10 mouse cellular contexts compared by ENCODE assay signal in genomic region chr2:164909100-164909499, GRCm38 (mm10). TPM values are rescaled to one million over a fixed set of nuclear protein-coding genes. Genes with fewer than 3 reads are reported as not detected.
DNase-seq lines count a peak whose midpoint lies in the region; ATAC-seq lines count a peak whose summit lies in the region.
"Had no signal": no experiment of that assay in that cellular context is flagged by ENCODE, and none has a peak within 500 bp of the region (broad histone marks: within the 10 kb centered on the region; RNA-seq: fewer than 3 reads in every experiment).

No protein-coding gene starts in this region.

- H3K27ac ChIP-seq in hindbrain, embryonic 12.5 days: no peak overlapping the region
- no peak overlapping the region for H3K27ac ChIP-seq in hindbrain, embryonic 11.5 days (ENCODE audit: low read depth, low read length)
- H3K27ac ChIP-seq in embryonic facial prominence, embryonic 10.5 days (replicated peaks): 0 out of 2 replicates have a peak overlapping the region, but pooled peaks have one; percentile 44
- peak overlapping the region; percentile 93; the same call in 1 of the 2 replicates for H3K27ac ChIP-seq in liver, embryonic 13.5 days
- H3K27ac ChIP-seq: macrophage had no signal

- peaks cover 52% of the 10 kb centered on the region for H3K4me1 ChIP-seq in erythroblast, embryonic 14.5 days (ENCODE audit: control insufficient read depth)
- H3K4me1 ChIP-seq in hindbrain, embryonic 12.5 days: peaks cover 24% of the 10 kb centered on the region
- H3K4me1 ChIP-seq in hindbrain, embryonic 11.5 days (replicated peaks; ENCODE audit: control insufficient read depth, insufficient read depth, low read length): peaks cover 6% of the 10 kb centered on the region
- peaks cover 34% of the 10 kb centered on the region for H3K4me1 ChIP-seq in embryonic facial prominence, embryonic 10.5 days
- peaks cover 45% of the 10 kb centered on the region for H3K4me1 ChIP-seq in liver, embryonic 13.5 days (replicated peaks)

- H3K27me3 ChIP-seq in erythroblast, embryonic 14.5 days (ENCODE audit: control insufficient read depth): no peaks in the 10 kb centered on the region; the same call in 1 of the 2 replicates
- no peaks in the 10 kb centered on the region for H3K27me3 ChIP-seq in hindbrain, embryonic 12.5 days
- H3K27me3 ChIP-seq in hindbrain, embryonic 11.5 days (ENCODE audit: control insufficient read depth, insufficient read depth, low read length): no peaks in the 10 kb centered on the region
- no peaks in the 10 kb centered on the region for H3K27me3 ChIP-seq in embryonic facial prominence, embryonic 10.5 days (replicated peaks; ENCODE audit: low read depth, poor library complexity, severe bottlenecking)
- no peaks in the 10 kb centered on the region for H3K27me3 ChIP-seq in liver, embryonic 13.5 days

- H3K4me3 ChIP-seq in erythroblast, embryonic 14.5 days (replicated peaks): peak overlapping the region; percentile 94
- H3K4me3 ChIP-seq in hindbrain, embryonic 12.5 days: no peak overlapping the region
- H3K4me3 ChIP-seq in hindbrain, embryonic 11.5 days (ENCODE audit: low read depth, low read length): no peak overlapping the region
- H3K4me3 ChIP-seq in embryonic facial prominence, embryonic 10.5 days: peak overlapping the region; percentile 76
- H3K4me3 ChIP-seq in liver, embryonic 13.5 days (replicated peaks): peak overlapping the region; percentile 91

- H3K4me2 ChIP-seq in hindbrain, embryonic 12.5 days (replicated peaks): no peak overlapping the region; the same call in 1 of the 2 replicates
- no peak overlapping the region for H3K4me2 ChIP-seq in hindbrain, embryonic 11.5 days (replicated peaks; ENCODE audit: low read depth, low read length)
- H3K4me2 ChIP-seq in liver, embryonic 13.5 days: peak overlapping the region; percentile 82

- no peak for DNase-seq in hindbrain, embryonic 11.5 days (ENCODE audit: low spot score)
- DNase-seq in embryonic facial prominence, embryonic 10.5 days (ENCODE audit: low spot score): no peak
- no peak for DNase-seq in liver, embryonic 13.5 days
- DNase-seq in urinary bladder, postnatal 25 days (ENCODE audit: low spot score): no peak

- peaks cover 69% of the 10 kb centered on the region for H3K36me3 ChIP-seq in erythroblast, embryonic 14.5 days (ENCODE audit: control insufficient read depth)
- peaks cover 51% of the 10 kb centered on the region for H3K36me3 ChIP-seq in hindbrain, embryonic 12.5 days
- peaks cover 27% of the 10 kb centered on the region for H3K36me3 ChIP-seq in hindbrain, embryonic 11.5 days (ENCODE audit: control insufficient read depth, insufficient read depth, low read length)
- peaks cover 66% of the 10 kb centered on the region for H3K36me3 ChIP-seq in embryonic facial prominence, embryonic 10.5 days (replicated peaks)
- H3K36me3 ChIP-seq in liver, embryonic 13.5 days: peaks cover 53% of the 10 kb centered on the region

- ATAC-seq in erythroblast, adult 5-6 weeks (replicated peaks; ENCODE audit: low FRiP score, poor library complexity, severe bottlenecking): no peak
- no peak for ATAC-seq in hindbrain, embryonic 12.5 days (ENCODE audit: low FRiP score)
- no peak for ATAC-seq in hindbrain, embryonic 11.5 days (ENCODE audit: low FRiP score)
- ATAC-seq in liver, embryonic 13.5 days (ENCODE audit: low read depth): no peak
- no peak for ATAC-seq in erythroid progenitor cell, adult 5-6 weeks (replicated peaks; ENCODE audit: low FRiP score, poor library complexity, severe bottlenecking)
- ATAC-seq: inflammation-experienced regulatory T-cells, adult 6 months had no signal

- H3K9ac ChIP-seq in hindbrain, embryonic 12.5 days: 0 out of 2 replicates have a peak overlapping the region, but pooled peaks have one; percentile 9
- H3K9ac ChIP-seq in hindbrain, embryonic 11.5 days (ENCODE audit: low read depth, low read length): no peak overlapping the region
- peak overlapping the region; percentile 95; the same call in 1 of the 2 replicates for H3K9ac ChIP-seq in liver, embryonic 13.5 days

- WGBS in hindbrain, embryonic 12.5 days: 94% methylated on average over 3 of the region's 3 CpGs
- WGBS in hindbrain, embryonic 11.5 days: 95% methylated on average over 3 of the region's 3 CpGs
- 92% methylated on average over 3 of the region's 3 CpGs for WGBS in embryonic facial prominence, embryonic 10.5 days
- WGBS in liver, embryonic 13.5 days (ENCODE audit: insufficient replicate concordance): 77% methylated on average over 3 of the region's 3 CpGs

- H3K9me3 ChIP-seq in erythroblast, embryonic 14.5 days (ENCODE audit: control insufficient read depth, low read length): peaks cover 21% of the 10 kb centered on the region
- peaks cover 7% of the 10 kb centered on the region for H3K9me3 ChIP-seq in hindbrain, embryonic 12.5 days (replicated peaks)
- 0 out of 2 replicates have a peak, but pooled peaks cover 4% of the 10 kb centered on the region for H3K9me3 ChIP-seq in hindbrain, embryonic 11.5 days (ENCODE audit: control insufficient read depth, low read length)
- peaks cover 9% of the 10 kb centered on the region; the same call in 1 of the 2 replicates for H3K9me3 ChIP-seq in embryonic facial prominence, embryonic 10.5 days
- peaks cover 13% of the 10 kb centered on the region for H3K9me3 ChIP-seq in liver, embryonic 13.5 days (replicated peaks)

RNA-seq across cellular contexts. Expression of gene Zfp335, which starts 2.5 kb away (rescaled TPM):
- polyA plus RNA-seq in erythroblast, embryonic 14.5 days (2012): 5.2 and 5.8 TPM in 2 replicates
- total RNA-seq in erythroblast, adult 5-6 weeks (2015; ENCODE audit: low replicate concordance): 13.4 and 17.9 TPM in 2 replicates
- 9.9 and 10.3 TPM in 2 replicates for total RNA-seq in erythroblast, adult 5-6 weeks (2017; ENCODE audit: low replicate concordance)
- polyA plus RNA-seq in hindbrain, embryonic 12.5 days (2016; fragmentation: Nextera tagmentation; extraction: Ambion mirVana): 17.3 and 18.2 TPM in 2 replicates
- polyA plus RNA-seq in hindbrain, embryonic 11.5 days (2014; fragmentation: Nextera tagmentation; extraction: Ambion mirVana): 8.6 and 8.8 TPM in 2 replicates
- polyA plus RNA-seq in embryonic facial prominence, embryonic 10.5 days (2016; fragmentation: Nextera tagmentation; extraction: Ambion mirVana): 17.4 and 18.2 TPM in 2 replicates
- 5.4 and 6.1 TPM in 2 replicates for polyA plus RNA-seq in liver, embryonic 13.5 days (2015; fragmentation: Nextera tagmentation; extraction: Ambion mirVana)
- total RNA-seq in erythroid progenitor cell, adult 5-6 weeks (2015; ENCODE audit: low replicate concordance): 25.2 and 25.6 TPM in 2 replicates
- total RNA-seq in erythroid progenitor cell, adult 5-6 weeks (2017; ENCODE audit: low replicate concordance): 14.9 and 16.3 TPM in 2 replicates

RNA-seq across cellular contexts. Expression of gene Pcif1, which starts 30.0 kb away (rescaled TPM):
- 24.3 and 28.7 TPM in 2 replicates for polyA plus RNA-seq in erythroblast, embryonic 14.5 days (2012)
- total RNA-seq in erythroblast, adult 5-6 weeks (2015; ENCODE audit: low replicate concordance): 5.6 and 22.6 TPM in 2 replicates
- 19.0 and 30.5 TPM in 2 replicates for total RNA-seq in erythroblast, adult 5-6 weeks (2017; ENCODE audit: low replicate concordance)
- polyA plus RNA-seq in hindbrain, embryonic 12.5 days (2016; fragmentation: Nextera tagmentation; extraction: Ambion mirVana): 85.2 and 87.6 TPM in 2 replicates
- 58.1 and 60.0 TPM in 2 replicates for polyA plus RNA-seq in hindbrain, embryonic 11.5 days (2014; fragmentation: Nextera tagmentation; extraction: Ambion mirVana)
- 77.2 and 81.2 TPM in 2 replicates for polyA plus RNA-seq in embryonic facial prominence, embryonic 10.5 days (2016; fragmentation: Nextera tagmentation; extraction: Ambion mirVana)
- polyA plus RNA-seq in liver, embryonic 13.5 days (2015; fragmentation: Nextera tagmentation; extraction: Ambion mirVana): 45.5 and 48.3 TPM in 2 replicates
- total RNA-seq in erythroid progenitor cell, adult 5-6 weeks (2015; ENCODE audit: low replicate concordance): 57.7 and 71.3 TPM in 2 replicates
- 36.3 and 42.7 TPM in 2 replicates for total RNA-seq in erythroid progenitor cell, adult 5-6 weeks (2017; ENCODE audit: low replicate concordance)

RNA-seq across cellular contexts. Expression of gene Mmp9, which starts 31.5 kb away (rescaled TPM):
- 0.04 TPM in 1 of 2 replicates, not detected in the other for polyA plus RNA-seq in erythroblast, embryonic 14.5 days (2012)
- 73.6 and 120 TPM in 2 replicates for total RNA-seq in erythroblast, adult 5-6 weeks (2015; ENCODE audit: low replicate concordance)
- 31.4 and 35.7 TPM in 2 replicates for total RNA-seq in erythroblast, adult 5-6 weeks (2017; ENCODE audit: low replicate concordance)
- polyA plus RNA-seq in hindbrain, embryonic 12.5 days (2016; fragmentation: Nextera tagmentation; extraction: Ambion mirVana): 5.7 and 7.2 TPM in 2 replicates
- polyA plus RNA-seq in hindbrain, embryonic 11.5 days (2014; fragmentation: Nextera tagmentation; extraction: Ambion mirVana): 1.3 TPM in 2 replicates
- 0.28 and 0.77 TPM in 2 replicates for polyA plus RNA-seq in embryonic facial prominence, embryonic 10.5 days (2016; fragmentation: Nextera tagmentation; extraction: Ambion mirVana)
- 1.1 and 1.2 TPM in 2 replicates for polyA plus RNA-seq in liver, embryonic 13.5 days (2015; fragmentation: Nextera tagmentation; extraction: Ambion mirVana)
- total RNA-seq in erythroid progenitor cell, adult 5-6 weeks (2015; ENCODE audit: low replicate concordance): 41.1 and 44.7 TPM in 2 replicates
- total RNA-seq in erythroid progenitor cell, adult 5-6 weeks (2017; ENCODE audit: low replicate concordance): 21.5 and 25.3 TPM in 2 replicates

RNA-seq across cellular contexts. Expression of gene Slc12a5, which starts 51.5 kb away (rescaled TPM):
- not detected in 2 replicates for polyA plus RNA-seq in erythroblast, embryonic 14.5 days (2012)
- not detected in 2 replicates for total RNA-seq in erythroblast, adult 5-6 weeks (2015; ENCODE audit: low replicate concordance)
- total RNA-seq in erythroblast, adult 5-6 weeks (2017; ENCODE audit: low replicate concordance): not detected in 2 replicates
- polyA plus RNA-seq in hindbrain, embryonic 12.5 days (2016; fragmentation: Nextera tagmentation; extraction: Ambion mirVana): 12.7 and 16.1 TPM in 2 replicates
- polyA plus RNA-seq in hindbrain, embryonic 11.5 days (2014; fragmentation: Nextera tagmentation; extraction: Ambion mirVana): 7.4 and 7.5 TPM in 2 replicates
- polyA plus RNA-seq in embryonic facial prominence, embryonic 10.5 days (2016; fragmentation: Nextera tagmentation; extraction: Ambion mirVana): 1.5 and 1.7 TPM in 2 replicates
- polyA plus RNA-seq in liver, embryonic 13.5 days (2015; fragmentation: Nextera tagmentation; extraction: Ambion mirVana): 0.17 and 0.18 TPM in 2 replicates
- total RNA-seq in erythroid progenitor cell, adult 5-6 weeks (2015; ENCODE audit: low replicate concordance): not detected in 2 replicates
- not detected in 2 replicates for total RNA-seq in erythroid progenitor cell, adult 5-6 weeks (2017; ENCODE audit: low replicate concordance)
- polyA plus RNA-seq: macrophage had no signal

RNA-seq across cellular contexts. Expression of gene Pltp, which starts 51.6 kb away (rescaled TPM):
- 0.32 and 0.70 TPM in 2 replicates for polyA plus RNA-seq in erythroblast, embryonic 14.5 days (2012)
- total RNA-seq in erythroblast, adult 5-6 weeks (2015; ENCODE audit: low replicate concordance): 0.58 and 0.84 TPM in 2 replicates
- total RNA-seq in erythroblast, adult 5-6 weeks (2017; ENCODE audit: low replicate concordance): 1.8 and 3.3 TPM in 2 replicates
- polyA plus RNA-seq in hindbrain, embryonic 12.5 days (2016; fragmentation: Nextera tagmentation; extraction: Ambion mirVana): 77.3 and 78.5 TPM in 2 replicates
- 62.2 and 67.6 TPM in 2 replicates for polyA plus RNA-seq in hindbrain, embryonic 11.5 days (2014; fragmentation: Nextera tagmentation; extraction: Ambion mirVana)
- polyA plus RNA-seq in embryonic facial prominence, embryonic 10.5 days (2016; fragmentation: Nextera tagmentation; extraction: Ambion mirVana): 36.7 and 40.7 TPM in 2 replicates
- polyA plus RNA-seq in liver, embryonic 13.5 days (2015; fragmentation: Nextera tagmentation; extraction: Ambion mirVana): 7.7 and 8.3 TPM in 2 replicates
- total RNA-seq in erythroid progenitor cell, adult 5-6 weeks (2015; ENCODE audit: low replicate concordance): 1.3 and 5.0 TPM in 2 replicates
- 0.23 TPM in 1 of 2 replicates, not detected in the other for total RNA-seq in erythroid progenitor cell, adult 5-6 weeks (2017; ENCODE audit: low replicate concordance)

Comparison
In these comparisons a context has a peak if more than half of its experiments do, and no peak if none do; other contexts are left out.
1. H3K4me3 ChIP-seq: peak in erythroblast, embryonic 14.5 days (single experiment), embryonic facial prominence, embryonic 10.5 days (single experiment) and liver, embryonic 13.5 days (single experiment); none in hindbrain, embryonic 12.5 days (single experiment) and hindbrain, embryonic 11.5 days (single experiment).
2. H3K27ac ChIP-seq: peak in embryonic facial prominence, embryonic 10.5 days (single experiment) and liver, embryonic 13.5 days (single experiment); none in hindbrain, embryonic 12.5 days (single experiment) and hindbrain, embryonic 11.5 days (single experiment).